Mouse (Mus musculus): Measurements from ENCODE around the gene Gm16181. TPM values are rescaled to one million over a fixed set of nuclear protein-coding genes. Genes with fewer than 3 reads are reported as not detected.

Gm16181 gene
- polyA plus RNA-seq, 1 experiment from 2014 or later: 0.38 TPM

DNA sequence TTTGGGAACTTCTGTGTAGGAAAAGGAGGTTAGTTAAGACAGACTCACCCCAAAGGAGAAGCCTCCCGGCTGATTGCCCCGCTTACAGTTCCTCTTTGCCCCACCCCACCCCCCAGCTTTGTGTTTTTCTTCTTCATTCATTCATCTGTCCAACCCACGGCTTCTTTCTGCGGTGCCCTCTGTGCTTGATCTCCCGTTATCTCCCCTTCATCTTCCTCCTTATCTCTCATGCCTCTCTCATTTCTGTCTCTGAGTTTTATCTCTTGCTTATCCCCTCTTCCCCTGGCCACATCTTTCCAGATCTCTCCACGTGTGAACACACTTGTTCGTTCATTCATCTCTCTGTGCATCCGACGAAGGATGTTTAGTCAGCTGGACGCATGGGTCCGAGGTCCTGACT lies 19.5 kb upstream of the Gm16181 start:
- Histone ChIP-seq H3K27ac (ENCODE audit: low read length) (no peak overlapping the region), H3K4me1 (ENCODE audit: control insufficient read depth, insufficient read depth, low read length) (0 out of 2 replicates have a peak, but pooled peaks cover under 1% of the 10 kb centered on the region), H3K9me3 (replicated peaks; ENCODE audit: control insufficient read depth, low read length, poor library complexity, severe bottlenecking) (no peaks in the 10 kb centered on the region), H3K4me3 (ENCODE audit: low read depth, low read length) (no peak overlapping the region), H3K9ac (ENCODE audit: low read depth, low read length) (no peak overlapping the region), H3K36me3 (ENCODE audit: control insufficient read depth, insufficient read depth, low read length) (no peaks in the 10 kb centered on the region), H3K27me3 (ENCODE audit: control insufficient read depth, insufficient read depth, low read depth, low read length) (peaks cover 12% of the 10 kb centered on the region), H3K4me2 (ENCODE audit: low read length) (no peak overlapping the region)
- 86% methylated on average over 11 of the region's 11 CpGs for WGBS
- ATAC-seq: no peak

GRCm38 (mm10) chr17:35201787-35202186 lies 18.8 kb upstream of the Gm16181 start, which contains the start of gene Tnf:
Gene Tnf, minus strand, starts transcription at chr17:35202007.
- H3K36me3 ChIP-seq (ENCODE audit: control insufficient read depth, insufficient read depth, low read length): no peaks in the 10 kb centered on the region
- 51% methylated on average over 13 of the region's 13 CpGs for WGBS
- H3K27ac ChIP-seq (ENCODE audit: low read length): no peak within 1 kb of the TSS
- peaks cover 9% of the 10 kb centered on the region for H3K27me3 ChIP-seq (ENCODE audit: control insufficient read depth, insufficient read depth, low read depth, low read length)
- no peaks in the 10 kb centered on the region for H3K4me1 ChIP-seq (ENCODE audit: control insufficient read depth, insufficient read depth, low read length)
- ATAC-seq: no peak
- H3K9ac ChIP-seq (ENCODE audit: low read depth, low read length): no peak within 1 kb of the TSS
- no peaks in the 10 kb centered on the region for H3K9me3 ChIP-seq (replicated peaks; ENCODE audit: control insufficient read depth, low read length, poor library complexity, severe bottlenecking)
- H3K4me2 ChIP-seq (ENCODE audit: low read length): no peak within 1 kb of the TSS
- H3K4me3 ChIP-seq (ENCODE audit: low read depth, low read length): no peak within 1 kb of the TSS

GRCm38 (mm10) chr17:35202442-35202841 lies 18.2 kb upstream of the Gm16181 start:
- Histone ChIP-seq H3K4me3 (ENCODE audit: low read depth, low read length) (no peak overlapping the region), H3K27me3 (ENCODE audit: control insufficient read depth, insufficient read depth, low read depth, low read length) (peaks cover 5% of the 10 kb centered on the region), H3K4me2 (ENCODE audit: low read length) (no peak overlapping the region), H3K9ac (ENCODE audit: low read depth, low read length) (no peak overlapping the region), H3K27ac (ENCODE audit: low read length) (no peak overlapping the region), H3K36me3 (ENCODE audit: control insufficient read depth, insufficient read depth, low read length) (no peaks in the 10 kb centered on the region), H3K4me1 (ENCODE audit: control insufficient read depth, insufficient read depth, low read length) (no peaks in the 10 kb centered on the region), H3K9me3 (replicated peaks; ENCODE audit: control insufficient read depth, low read length, poor library complexity, severe bottlenecking) (no peaks in the 10 kb centered on the region)
- 88% methylated on average over 4 of the region's 4 CpGs for WGBS
- no peak for ATAC-seq

DNA sequence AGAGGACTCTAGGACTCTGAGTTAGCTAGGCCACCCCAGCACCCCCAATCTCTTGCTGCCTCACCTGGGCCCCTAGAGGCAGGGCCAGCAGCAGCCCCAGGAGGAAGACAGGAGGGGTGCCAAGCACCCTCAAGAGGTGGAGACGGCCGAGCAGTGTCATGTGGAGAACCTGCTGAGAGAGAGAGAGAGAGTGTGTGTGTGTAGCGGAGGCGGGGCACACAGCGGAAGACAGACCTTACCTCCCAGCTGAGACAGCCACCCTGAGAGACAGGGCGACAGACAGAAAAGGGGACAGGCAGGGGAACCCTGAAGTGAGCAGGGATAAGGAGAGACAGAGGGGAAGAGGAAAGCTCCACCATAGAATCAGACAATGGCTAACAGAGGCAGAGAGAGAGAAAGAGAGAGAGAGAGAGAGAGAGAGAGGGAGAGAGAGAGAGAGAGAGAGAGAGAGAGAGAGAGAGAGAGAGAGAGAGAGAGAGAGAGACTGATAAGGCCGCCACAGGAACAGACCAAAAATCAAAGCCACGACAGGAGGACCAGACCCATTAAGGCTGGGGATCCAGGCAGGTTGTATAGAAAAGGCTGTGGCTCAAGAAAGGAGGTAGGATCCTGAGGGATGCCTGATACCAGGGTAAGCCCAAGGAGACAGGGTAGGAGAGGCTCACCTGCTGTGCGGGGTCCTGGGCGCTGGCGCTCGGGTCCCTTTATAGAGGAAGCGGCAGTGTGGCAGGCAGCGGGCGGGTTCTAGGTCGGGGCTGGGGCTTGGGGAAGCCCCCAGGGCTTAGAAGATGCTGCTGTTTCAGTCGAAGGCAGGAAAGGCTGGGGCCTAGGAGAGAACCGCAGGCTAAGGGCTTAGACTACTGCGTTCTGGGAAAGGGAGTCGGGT lies 15.9 kb upstream of the Gm16181 start, which contains the start of gene Lta:
Lta (minus strand) TSS at position 858 of the 886 bp plus-strand sequence.
- ATAC-seq: no peak
- Histone ChIP-seq H3K9me3 (replicated peaks; ENCODE audit: control insufficient read depth, low read length, poor library complexity, severe bottlenecking) (no peaks in the 10 kb centered on the region), H3K4me1 (ENCODE audit: control insufficient read depth, insufficient read depth, low read length) (no peaks in the 10 kb centered on the region), H3K27ac (ENCODE audit: low read length) (no peak within 1 kb of the TSS), H3K4me3 (ENCODE audit: low read depth, low read length) (no peak within 1 kb of the TSS), H3K9ac (ENCODE audit: low read depth, low read length) (0 out of 2 replicates have a peak within 1 kb of the TSS, but pooled peaks have one; percentile 40), H3K36me3 (ENCODE audit: control insufficient read depth, insufficient read depth, low read length) (no peaks in the 10 kb centered on the region), H3K27me3 (ENCODE audit: control insufficient read depth, insufficient read depth, low read depth, low read length) (peaks cover 5% of the 10 kb centered on the region), H3K4me2 (ENCODE audit: low read length) (0 out of 2 replicates have a peak within 1 kb of the TSS, but pooled peaks have one; percentile 3)
- 33% methylated on average over 20 of the region's 20 CpGs for WGBS

- no peak overlapping the region for H3K4me3 ChIP-seq (ENCODE audit: low read depth, low read length)
- 69% methylated on average over 10 of the region's 10 CpGs for WGBS
- no peak overlapping the region for H3K27ac ChIP-seq (ENCODE audit: low read length)
- H3K9me3 ChIP-seq (replicated peaks; ENCODE audit: control insufficient read depth, low read length, poor library complexity, severe bottlenecking): no peaks in the 10 kb centered on the region
- H3K36me3 ChIP-seq (ENCODE audit: control insufficient read depth, insufficient read depth, low read length): no peaks in the 10 kb centered on the region
- H3K27me3 ChIP-seq (ENCODE audit: control insufficient read depth, insufficient read depth, low read depth, low read length): peaks cover 5% of the 10 kb centered on the region
- no peaks in the 10 kb centered on the region for H3K4me1 ChIP-seq (ENCODE audit: control insufficient read depth, insufficient read depth, low read length)
- no peak for ATAC-seq
- 0 out of 2 replicates have a peak overlapping the region, but pooled peaks have one; percentile 40 for H3K9ac ChIP-seq (ENCODE audit: low read depth, low read length)
- H3K4me2 ChIP-seq (ENCODE audit: low read length): no peak overlapping the region
Observed at GRCm38 (mm10) chr17:35205380-35205769, 15.3 kb upstream of the Gm16181 start.

DNA sequence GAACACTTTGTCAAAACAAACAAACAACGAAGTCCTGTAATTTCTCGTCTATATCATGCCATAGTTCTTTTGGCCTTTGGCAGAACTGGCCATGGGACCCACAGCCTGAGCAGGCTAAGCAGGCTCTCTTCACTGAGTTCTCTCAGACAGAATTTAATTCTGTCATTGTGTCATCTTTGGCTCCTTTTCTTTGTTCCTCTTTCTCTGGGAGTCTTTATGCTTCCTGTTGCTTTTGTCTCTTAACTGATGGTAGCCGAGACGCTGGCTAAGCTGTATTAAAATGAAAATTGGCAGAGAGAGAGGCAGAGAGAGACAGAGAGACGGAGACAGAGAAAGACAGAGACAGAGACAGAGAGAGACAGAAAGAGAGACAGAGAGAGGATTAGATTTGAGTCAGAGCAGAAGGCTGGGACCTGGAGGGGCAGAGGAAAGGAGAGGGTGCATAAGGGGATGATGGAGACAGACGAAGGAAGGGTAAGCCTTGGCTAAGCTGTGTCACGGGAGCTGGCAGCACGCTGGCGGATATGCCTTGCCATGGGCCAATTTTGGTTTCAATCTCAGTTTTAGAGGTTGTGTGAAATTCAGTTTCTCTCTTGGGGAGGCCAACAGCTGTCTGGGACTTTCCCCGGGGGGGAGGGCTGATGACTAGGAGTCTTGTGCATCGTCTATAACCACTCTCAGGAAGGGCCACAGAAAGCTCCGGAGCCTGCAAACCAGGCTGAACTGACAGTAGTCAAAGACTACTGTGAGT lies 10.7 kb upstream of the Gm16181 start:
- no peaks in the 10 kb centered on the region for H3K4me1 ChIP-seq (ENCODE audit: control insufficient read depth, insufficient read depth, low read length)
- no peak overlapping the region for H3K27ac ChIP-seq (ENCODE audit: low read length)
- no peak overlapping the region for H3K4me2 ChIP-seq (ENCODE audit: low read length)
- no peak overlapping the region for H3K9ac ChIP-seq (ENCODE audit: low read depth, low read length)
- ATAC-seq: no peak
- no peaks in the 10 kb centered on the region for H3K36me3 ChIP-seq (ENCODE audit: control insufficient read depth, insufficient read depth, low read length)
- no peaks in the 10 kb centered on the region for H3K9me3 ChIP-seq (replicated peaks; ENCODE audit: control insufficient read depth, low read length, poor library complexity, severe bottlenecking)
- H3K27me3 ChIP-seq (ENCODE audit: control insufficient read depth, insufficient read depth, low read depth, low read length): no peaks in the 10 kb centered on the region
- H3K4me3 ChIP-seq (ENCODE audit: low read depth, low read length): no peak overlapping the region
- 68% methylated on average over 12 of the region's 12 CpGs for WGBS

DNA sequence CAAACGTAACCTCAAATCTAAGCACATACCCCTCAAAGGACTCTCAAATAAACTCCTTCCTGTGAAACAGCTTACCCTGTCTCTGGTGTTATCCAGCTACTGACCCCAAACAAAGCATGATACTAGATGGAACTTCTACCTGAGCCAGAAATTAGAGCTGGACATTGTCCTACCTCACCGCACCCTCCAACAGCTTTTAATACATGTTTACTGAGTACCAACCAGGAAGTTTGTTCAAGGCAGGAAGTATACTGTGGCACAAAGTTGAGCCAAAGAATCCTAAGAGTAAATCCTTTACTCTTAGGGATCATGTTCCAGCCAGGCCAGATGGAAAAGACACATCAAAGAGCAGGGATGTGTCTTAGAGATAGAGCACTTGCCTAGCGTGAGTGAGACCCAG lies 10.0 kb upstream of the Gm16181 start:
- Histone ChIP-seq H3K9me3 (replicated peaks; ENCODE audit: control insufficient read depth, low read length, poor library complexity, severe bottlenecking) (no peaks in the 10 kb centered on the region), H3K4me2 (ENCODE audit: low read length) (no peak overlapping the region), H3K4me3 (ENCODE audit: low read depth, low read length) (no peak overlapping the region), H3K27ac (ENCODE audit: low read length) (no peak overlapping the region), H3K9ac (ENCODE audit: low read depth, low read length) (no peak overlapping the region), H3K4me1 (ENCODE audit: control insufficient read depth, insufficient read depth, low read length) (no peaks in the 10 kb centered on the region), H3K36me3 (ENCODE audit: control insufficient read depth, insufficient read depth, low read length) (no peaks in the 10 kb centered on the region), H3K27me3 (ENCODE audit: control insufficient read depth, insufficient read depth, low read depth, low read length) (no peaks in the 10 kb centered on the region)
- no peak for ATAC-seq
- 79% methylated on average over 3 of the region's 3 CpGs for WGBS

- H3K27me3 ChIP-seq (ENCODE audit: control insufficient read depth, insufficient read depth, low read depth, low read length): no peaks in the 10 kb centered on the region
- H3K36me3 ChIP-seq (ENCODE audit: control insufficient read depth, insufficient read depth, low read length): no peaks in the 10 kb centered on the region
- H3K9me3 ChIP-seq (replicated peaks; ENCODE audit: control insufficient read depth, low read length, poor library complexity, severe bottlenecking): no peaks in the 10 kb centered on the region
- H3K4me3 ChIP-seq (ENCODE audit: low read depth, low read length): no peak overlapping the region
- WGBS: 97% methylated on average over 5 of the region's 5 CpGs
- H3K9ac ChIP-seq (ENCODE audit: low read depth, low read length): no peak overlapping the region
- no peak for ATAC-seq
- H3K4me1 ChIP-seq (ENCODE audit: control insufficient read depth, insufficient read depth, low read length): no peaks in the 10 kb centered on the region
- H3K4me2 ChIP-seq (ENCODE audit: low read length): no peak overlapping the region
- H3K27ac ChIP-seq (ENCODE audit: low read length): no peak overlapping the region
Observed at GRCm38 (mm10) chr17:35213071-35213470, 7.6 kb upstream of the Gm16181 start.

Measured in midbrain, embryonic 16.5 days (tissue).